Mouse (Mus musculus): ENCODE results near the gene Gm42878.

- TF ChIP-seq CTCF (IDR thresholded peaks at IDR 0.05; ENCODE audit: low read depth) (no peak), EP300 (IDR thresholded peaks at IDR 0.05; ENCODE audit: low read depth) (no peak)
Observed at GRCm38 (mm10) chr5:121544910-121545792, at the start of gene Gm42878, which contains the start of gene Adam1a.

Measured in liver, embryonic 14.5 days (tissue).